Mouse (Mus musculus) small intestine, adult 2 months (tissue): ENCODE results near the gene Pld4.

Source experiments
- CTCF ChIP-seq: fragments of 200-500 bp; IDR thresholded peaks from 2 replicates; pipeline ENCODE4 v1.5.1; 2012; ENCODE audit warnings: low read depth, mild to moderate bottlenecking, control low read depth, inconsistent platforms, low read length, moderate library complexity, mixed read lengths; ENCODE audit not compliant: insufficient replicate concordance, insufficient read length; ENCODE audit errors: extremely low read depth
- POLR2A ChIP-seq: fragments of 200-500 bp; IDR thresholded peaks from 2 replicates; pipeline ENCODE4 v1.6.1; 2012; ENCODE audit warnings: low read depth, mild to moderate bottlenecking, control low read depth, inconsistent platforms, low read length, moderate library complexity

- TF ChIP-seq CTCF (no peak), POLR2A (no peak)
These were observed 43.6 kb downstream of the Pld4 start for GRCm38 (mm10) chr12:112804046-112804445.
